Mouse (Mus musculus): ENCODE measurements around the gene Tmem39a. TPM values are rescaled to one million over a fixed set of nuclear protein-coding genes. Genes with fewer than 3 reads are reported as not detected.

The Tmem39a gene
- polyA plus RNA-seq, 1 experiment from 2014 or later: 18.4 TPM

- DNase-seq (no peak), ATAC-seq (no peak)
- Histone ChIP-seq H3K36me3 (replicated peaks; ENCODE audit: insufficient read depth, low read length) (peaks cover 80% of the 10 kb centered on the region), H3K27me3 (ENCODE audit: insufficient read depth, low read length) (no peaks in the 10 kb centered on the region), H3K4me1 (ENCODE audit: insufficient read depth) (no peaks in the 10 kb centered on the region), H3K4me2 (ENCODE audit: low read depth, low read length) (no peak overlapping the region), H3K9ac (replicated peaks) (no peak overlapping the region), H3K27ac (ENCODE audit: low read depth) (no peak overlapping the region), H3K9me3 (ENCODE audit: low read length) (no peaks in the 10 kb centered on the region), H3K4me3 (ENCODE audit: low read depth, low read length) (no peak overlapping the region)
- TF ChIP-seq CTCF (IDR thresholded peaks at IDR 0.05; ENCODE audit: low read depth) (no peak), EP300 (IDR thresholded peaks at IDR 0.05; ENCODE audit: low read depth) (no peak)
- 61% methylated on average over 5 of the region's 5 CpGs for WGBS (ENCODE audit: insufficient replicate concordance)
These were observed 26.7 kb downstream of the Tmem39a start for GRCm38 (mm10) chr16:38585186-38585585.

DNA sequence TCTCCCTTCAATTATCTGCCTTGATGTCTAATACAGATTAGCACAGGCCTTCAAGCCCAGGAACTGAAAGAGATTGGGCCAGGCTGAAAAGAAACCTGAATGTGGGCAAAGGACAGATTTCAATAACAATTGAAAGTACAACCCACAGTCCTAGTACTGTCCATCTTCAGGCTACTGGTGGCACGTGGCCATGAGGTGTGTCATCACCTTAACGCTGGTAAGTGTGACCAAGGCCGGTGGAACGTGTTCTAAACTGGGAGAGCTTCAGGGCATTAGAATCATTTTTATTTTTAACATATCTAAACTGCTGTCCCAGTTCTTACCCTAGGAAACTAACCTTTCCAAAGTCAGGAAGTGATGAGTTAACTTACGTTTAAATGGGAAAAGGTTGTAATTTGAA, 28.7 kb downstream of the Tmem39a start:
- no peak overlapping the region for H3K27ac ChIP-seq (ENCODE audit: low read depth)
- ATAC-seq (no peak), DNase-seq (no peak)
- no peak overlapping the region for H3K9ac ChIP-seq (replicated peaks)
- H3K4me2 ChIP-seq (ENCODE audit: low read depth, low read length): no peak overlapping the region
- 86% methylated on average over 5 of the region's 5 CpGs for WGBS (ENCODE audit: insufficient replicate concordance)
- no peak for TF ChIP-seq EP300 (IDR thresholded peaks at IDR 0.05; ENCODE audit: low read depth)
- TF ChIP-seq CTCF (IDR thresholded peaks at IDR 0.05; ENCODE audit: low read depth): no peak
- no peaks in the 10 kb centered on the region for H3K9me3 ChIP-seq (ENCODE audit: low read length)
- H3K4me3 ChIP-seq (ENCODE audit: low read depth, low read length): no peak overlapping the region
- no peaks in the 10 kb centered on the region for H3K4me1 ChIP-seq (ENCODE audit: insufficient read depth)
- H3K27me3 ChIP-seq (ENCODE audit: insufficient read depth, low read length): no peaks in the 10 kb centered on the region
- H3K36me3 ChIP-seq (replicated peaks; ENCODE audit: insufficient read depth, low read length): peaks cover 76% of the 10 kb centered on the region

- ATAC-seq (no peak), DNase-seq (no peak)
- Histone ChIP-seq H3K36me3 (replicated peaks; ENCODE audit: insufficient read depth, low read length) (peaks cover 75% of the 10 kb centered on the region), H3K27me3 (ENCODE audit: insufficient read depth, low read length) (no peaks in the 10 kb centered on the region), H3K4me3 (ENCODE audit: low read depth, low read length) (no peak overlapping the region), H3K9me3 (ENCODE audit: low read length) (no peaks in the 10 kb centered on the region), H3K27ac (ENCODE audit: low read depth) (no peak overlapping the region), H3K9ac (replicated peaks) (no peak overlapping the region), H3K4me1 (ENCODE audit: insufficient read depth) (no peaks in the 10 kb centered on the region), H3K4me2 (ENCODE audit: low read depth, low read length) (no peak overlapping the region)
- 92% methylated on average over 4 of the region's 4 CpGs for WGBS (ENCODE audit: insufficient replicate concordance)
- TF ChIP-seq CTCF (IDR thresholded peaks at IDR 0.05; ENCODE audit: low read depth) (no peak), EP300 (IDR thresholded peaks at IDR 0.05; ENCODE audit: low read depth) (no peak)
These were observed 29.1 kb downstream of the Tmem39a start for GRCm38 (mm10) chr16:38587572-38587971.

DNA sequence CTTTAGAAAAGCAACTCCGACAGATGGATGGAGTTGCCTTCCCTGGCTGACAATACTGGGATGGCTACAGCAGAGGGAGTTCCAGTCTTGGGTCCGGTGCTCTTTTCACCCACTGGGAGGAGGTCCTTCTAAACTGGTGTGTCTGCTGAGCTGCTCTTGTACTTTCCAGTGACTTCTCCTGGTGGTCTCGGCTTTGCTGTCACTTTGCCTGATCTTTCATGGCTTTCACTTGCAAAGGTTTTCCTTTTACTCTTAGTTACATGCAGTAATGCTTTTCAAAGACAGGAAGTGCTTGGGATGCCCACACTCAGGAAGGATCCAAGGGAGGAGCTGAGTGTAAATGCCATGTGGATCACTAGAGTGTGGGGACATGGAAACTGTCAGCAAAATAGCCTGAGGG, 33.0 kb downstream of the Tmem39a start:
- DNase-seq (no peak), ATAC-seq (no peak)
- Histone ChIP-seq H3K4me1 (ENCODE audit: insufficient read depth) (no peaks in the 10 kb centered on the region), H3K27me3 (ENCODE audit: insufficient read depth, low read length) (no peaks in the 10 kb centered on the region), H3K27ac (ENCODE audit: low read depth) (no peak overlapping the region), H3K9me3 (ENCODE audit: low read length) (no peaks in the 10 kb centered on the region), H3K4me3 (ENCODE audit: low read depth, low read length) (no peak overlapping the region), H3K36me3 (replicated peaks; ENCODE audit: insufficient read depth, low read length) (peaks cover 44% of the 10 kb centered on the region), H3K9ac (replicated peaks) (no peak overlapping the region), H3K4me2 (ENCODE audit: low read depth, low read length) (no peak overlapping the region)
- 73% methylated on average over 3 of the region's 3 CpGs for WGBS (ENCODE audit: insufficient replicate concordance)
- TF ChIP-seq CTCF (IDR thresholded peaks at IDR 0.05; ENCODE audit: low read depth): no peak
- no peak for TF ChIP-seq EP300 (IDR thresholded peaks at IDR 0.05; ENCODE audit: low read depth)

DNA sequence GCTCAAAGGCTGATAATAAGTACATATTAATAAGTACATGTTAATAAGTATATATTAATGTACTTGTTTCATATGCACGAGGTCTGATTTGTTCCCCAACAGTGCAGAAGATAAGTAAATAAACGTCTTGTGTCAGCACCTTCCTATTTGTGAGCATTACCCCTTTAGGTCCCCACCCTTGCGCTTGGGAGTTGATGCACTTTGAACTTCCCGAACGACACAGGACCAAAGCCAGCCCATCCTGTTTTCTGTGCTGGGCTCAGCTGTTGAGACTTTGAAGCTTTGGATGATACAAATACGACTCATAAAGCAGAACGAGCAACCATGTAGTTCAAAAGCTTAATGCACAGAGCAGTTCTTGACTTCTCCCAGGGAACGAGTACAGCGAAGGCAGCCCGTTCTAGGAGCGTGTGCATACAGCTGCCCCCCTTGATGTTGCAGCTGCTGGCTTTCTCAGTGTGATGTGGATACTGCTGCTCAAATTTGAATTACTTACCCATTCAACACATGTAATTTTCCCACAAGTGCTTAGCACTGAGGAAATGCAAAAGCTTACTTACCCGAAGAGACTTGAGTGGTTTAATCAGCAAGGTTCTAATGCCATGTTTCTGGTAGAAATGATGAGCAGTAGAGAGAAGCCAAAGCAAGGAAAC, 33.7 kb downstream of the Tmem39a start:
- no peak overlapping the region for H3K27ac ChIP-seq (ENCODE audit: low read depth)
- no peak for TF ChIP-seq CTCF (IDR thresholded peaks at IDR 0.05; ENCODE audit: low read depth)
- no peak for TF ChIP-seq EP300 (IDR thresholded peaks at IDR 0.05; ENCODE audit: low read depth)
- ATAC-seq: no peak
- WGBS (ENCODE audit: insufficient replicate concordance): 80% methylated on average over 12 of the region's 12 CpGs
- no peak for DNase-seq
- H3K4me2 ChIP-seq (ENCODE audit: low read depth, low read length): no peak overlapping the region
- no peak overlapping the region for H3K4me3 ChIP-seq (ENCODE audit: low read depth, low read length)
- H3K9ac ChIP-seq (replicated peaks): no peak overlapping the region
- peaks cover 39% of the 10 kb centered on the region for H3K36me3 ChIP-seq (replicated peaks; ENCODE audit: insufficient read depth, low read length)
- no peaks in the 10 kb centered on the region for H3K4me1 ChIP-seq (ENCODE audit: insufficient read depth)
- no peaks in the 10 kb centered on the region for H3K9me3 ChIP-seq (ENCODE audit: low read length)
- no peaks in the 10 kb centered on the region for H3K27me3 ChIP-seq (ENCODE audit: insufficient read depth, low read length)

DNA sequence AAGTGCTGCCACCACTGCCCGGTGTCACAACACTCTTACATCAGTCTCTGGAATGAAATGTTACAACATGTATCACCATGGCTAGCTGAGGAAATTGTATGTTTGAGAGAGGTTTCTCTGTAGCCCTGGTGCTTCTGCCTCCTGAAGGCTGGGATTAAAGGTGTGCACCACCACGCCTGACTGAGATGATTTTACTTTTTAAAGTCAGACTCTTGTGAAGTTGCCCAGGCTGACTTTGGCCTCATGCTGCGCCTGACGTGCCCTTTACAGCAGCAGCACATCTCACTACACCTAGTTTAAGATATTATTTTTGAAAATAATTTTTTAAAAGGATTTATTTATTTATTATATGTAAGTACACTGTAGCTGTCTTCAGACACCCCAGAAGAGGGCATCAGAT, 34.4 kb downstream of the Tmem39a start:
- H3K4me2 ChIP-seq (ENCODE audit: low read depth, low read length): no peak overlapping the region
- DNase-seq: no peak
- no peak overlapping the region for H3K27ac ChIP-seq (ENCODE audit: low read depth)
- no peaks in the 10 kb centered on the region for H3K9me3 ChIP-seq (ENCODE audit: low read length)
- H3K36me3 ChIP-seq (replicated peaks; ENCODE audit: insufficient read depth, low read length): peaks cover 31% of the 10 kb centered on the region
- no peaks in the 10 kb centered on the region for H3K27me3 ChIP-seq (ENCODE audit: insufficient read depth, low read length)
- TF ChIP-seq EP300 (IDR thresholded peaks at IDR 0.05; ENCODE audit: low read depth): no peak
- no peak for TF ChIP-seq CTCF (IDR thresholded peaks at IDR 0.05; ENCODE audit: low read depth)
- ATAC-seq: no peak
- WGBS (ENCODE audit: insufficient replicate concordance): 87% methylated on average over 4 of the region's 4 CpGs
- no peaks in the 10 kb centered on the region for H3K4me1 ChIP-seq (ENCODE audit: insufficient read depth)
- H3K9ac ChIP-seq (replicated peaks): no peak overlapping the region
- no peak overlapping the region for H3K4me3 ChIP-seq (ENCODE audit: low read depth, low read length)
